Mouse (Mus musculus) cerebellum, adult 2 months (tissue): Measurements from ENCODE around the gene Dok3. TPM values are rescaled to one million over a fixed set of nuclear protein-coding genes. Genes with fewer than 3 reads are reported as not detected.

ENCODE experiments used
- DNase-seq, 2 experiments: peaks; one replicate each; pipeline ENCODE4 v3.0.0; 2021
- H3K27ac ChIP-seq: fragments of 200-500 bp; 2 replicates; pipeline ENCODE4 v1.5.1; 2012; ENCODE audit warnings: low read length, control low read depth, inconsistent platforms; ENCODE audit not compliant: insufficient read depth
- H3K27me3 ChIP-seq: fragments of 200-500 bp; 2 replicates; pipeline ENCODE4 v1.6.1; 2012; ENCODE audit warnings: inconsistent platforms, mild to moderate bottlenecking, low read length, moderate library complexity; ENCODE audit not compliant: control insufficient read depth, insufficient read depth
- H3K4me1 ChIP-seq: fragments of 200-500 bp; 2 replicates; pipeline ENCODE4 v1.6.1; 2011; ENCODE audit warnings: low read length; ENCODE audit not compliant: control insufficient read depth, insufficient read depth
- H3K4me3 ChIP-seq: fragments of 200-500 bp; replicated peaks from 2 replicates; pipeline ENCODE3; 2011; ENCODE audit warnings: mild to moderate bottlenecking, low read depth, low read length, control low read depth; ENCODE audit not compliant: insufficient read depth
- CTCF ChIP-seq: fragments of 200-500 bp; IDR thresholded peaks from 2 replicates; pipeline ENCODE4 v1.5.1; 2011; ENCODE audit warnings: low read depth, mild to moderate bottlenecking, control low read depth, low read length, moderate library complexity, borderline replicate concordance; ENCODE audit not compliant: insufficient read depth
- POLR2A ChIP-seq: fragments of 200-500 bp; IDR thresholded peaks from 2 replicates; pipeline ENCODE4 v1.6.1; 2011; ENCODE audit warnings: low read length, control low read depth, borderline replicate concordance; ENCODE audit not compliant: insufficient read depth
- WGBS: fragments of 180-500 bp; shearing (Covaris S2); methylation state at CpG from one replicate; pipeline ENCODE4 v1.1.7; 2018; 5-methylcytosine and 5-hydroxymethylcytosine counted together
- polyA plus RNA-seq: library from polyadenylated mRNA; depleted of rRNA; stranded (reverse); fragments of >200 nt; gene quantifications from 2 replicates; pipeline ENCODE4 v1.2.3, GENCODE M21; 2012

The Dok3 gene
- polyA plus RNA-seq, 1 experiment: 9.8 TPM

GRCm38 (mm10) chr13:55510332-55510667 is 18.8 kb downstream of the Dok3 start:
- no peaks in the 10 kb centered on the region for H3K27me3 ChIP-seq
- H3K4me3 ChIP-seq: no peak overlapping the region
- DNase-seq: no peak
- no peak overlapping the region for H3K27ac ChIP-seq
- WGBS: 91% methylated on average over 3 of the region's 3 CpGs
- H3K4me1 ChIP-seq: peaks cover 9% of the 10 kb centered on the region
- TF ChIP-seq POLR2A (no peak), CTCF (no peak)

GRCm38 (mm10) chr13:55508531-55508930 is 20.6 kb downstream of the Dok3 start:
- TF ChIP-seq POLR2A (no peak), CTCF (no peak)
- H3K27ac ChIP-seq: no peak overlapping the region
- no peak overlapping the region for H3K4me3 ChIP-seq
- no peak for DNase-seq
- peaks cover 9% of the 10 kb centered on the region for H3K4me1 ChIP-seq
- 97% methylated on average over 10 of the region's 10 CpGs for WGBS
- H3K27me3 ChIP-seq: no peaks in the 10 kb centered on the region

GRCm38 (mm10) chr13:55507877-55508276 is 21.2 kb downstream of the Dok3 start:
- DNase-seq: no peak
- no peaks in the 10 kb centered on the region for H3K27me3 ChIP-seq
- no peak for TF ChIP-seq CTCF
- TF ChIP-seq POLR2A: no peak
- H3K27ac ChIP-seq: no peak overlapping the region
- no peak overlapping the region for H3K4me3 ChIP-seq
- peaks cover 9% of the 10 kb centered on the region for H3K4me1 ChIP-seq
- 75% methylated on average over 11 of the region's 11 CpGs for WGBS

- Histone ChIP-seq H3K27ac (no peak overlapping the region), H3K4me1 (peaks cover 4% of the 10 kb centered on the region; the same call in 1 of the 2 replicates), H3K27me3 (no peaks in the 10 kb centered on the region), H3K4me3 (no peak overlapping the region)
- 15% methylated on average over 10 of the region's 10 CpGs for WGBS
- DNase-seq: peak; percentile 32 to 67
- TF ChIP-seq POLR2A (no peak), CTCF (no peak)
Measured at GRCm38 (mm10) chr13:55506697-55507096, 22.4 kb downstream of the Dok3 start.

- peaks cover 4% of the 10 kb centered on the region; the same call in 1 of the 2 replicates for H3K4me1 ChIP-seq
- TF ChIP-seq POLR2A (no peak), CTCF (no peak)
- H3K4me3 ChIP-seq: no peak overlapping the region
- H3K27me3 ChIP-seq: no peaks in the 10 kb centered on the region
- no peak for DNase-seq
- no peak overlapping the region for H3K27ac ChIP-seq
- WGBS: 97% methylated on average over 9 of the region's 9 CpGs
Measured at GRCm38 (mm10) chr13:55505810-55506209, 23.3 kb downstream of the Dok3 start.

GRCm38 (mm10) chr13:55504390-55504789 is 24.7 kb downstream of the Dok3 start:
- DNase-seq: no peak
- Histone ChIP-seq H3K4me3 (no peak overlapping the region), H3K4me1 (peaks cover 4% of the 10 kb centered on the region; the same call in 1 of the 2 replicates), H3K27me3 (no peaks in the 10 kb centered on the region), H3K27ac (no peak overlapping the region)
- 78% methylated on average over 5 of the region's 5 CpGs for WGBS
- TF ChIP-seq POLR2A (no peak), CTCF (no peak)

GRCm38 (mm10) chr13:55502405-55502804 is 26.7 kb downstream of the Dok3 start:
- Histone ChIP-seq H3K27me3 (no peaks in the 10 kb centered on the region), H3K4me3 (no peak overlapping the region), H3K27ac (no peak overlapping the region), H3K4me1 (peaks cover 4% of the 10 kb centered on the region; the same call in 1 of the 2 replicates)
- TF ChIP-seq CTCF (no peak), POLR2A (no peak)
- DNase-seq: no peak
- WGBS: 83% methylated on average over 8 of the region's 8 CpGs

- TF ChIP-seq CTCF: no peak
- TF ChIP-seq POLR2A: no peak
- whole genome bisulfite sequencing: 93% methylated on average over 10 of the region's 10 CpGs
- H3K4me1 ChIP-seq: peaks cover 12% of the 10 kb centered on the region; the same call in 1 of the 2 replicates
- no peak overlapping the region for H3K4me3 ChIP-seq
- no peaks in the 10 kb centered on the region for H3K27me3 ChIP-seq
- DNase-seq: no peak
- no peak overlapping the region for H3K27ac ChIP-seq
Measured at GRCm38 (mm10) chr13:55500575-55500974, 28.5 kb downstream of the Dok3 start.
